Mouse (Mus musculus) kidney, adult 2 months (tissue): ENCODE results near the gene Aldh18a1.

ENCODE experiments used
- CTCF ChIP-seq: fragments of 200-500 bp; conservative IDR thresholded peaks from 2 replicates; pipeline ENCODE4 v1.5.1; 2011; ENCODE audit warnings: low read depth, mild to moderate bottlenecking, control low read depth, low read length, moderate library complexity, mixed read lengths; ENCODE audit not compliant: insufficient read depth, insufficient read length
- POLR2A ChIP-seq: fragments of 200-500 bp; IDR thresholded peaks from one replicate; pipeline ENCODE4 v1.6.1; 2011; ENCODE audit warnings: low read depth, low read length, control low read depth

DNA sequence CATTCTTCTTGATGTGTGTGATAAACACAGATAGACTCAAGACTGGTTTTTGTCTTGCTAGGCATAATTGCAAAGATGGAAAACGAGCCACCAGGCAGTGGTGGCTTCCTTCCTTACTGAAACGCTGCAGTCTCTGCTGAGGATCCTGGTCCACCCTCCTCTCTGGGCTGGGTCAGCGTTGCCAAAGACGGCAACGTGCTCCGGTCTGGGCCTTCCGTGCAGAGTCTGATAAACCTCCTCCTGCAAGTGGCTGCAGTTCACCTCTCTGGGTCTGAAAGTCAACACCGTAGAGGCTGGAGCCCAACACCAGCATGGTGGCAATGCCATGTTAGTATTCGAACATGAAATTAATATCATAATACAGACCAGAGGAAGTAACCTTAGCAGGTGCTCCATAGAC lies 16.9 kb upstream of the Aldh18a1 start:
- TF ChIP-seq CTCF, result no peak
- TF ChIP-seq POLR2A, result no peak
